Mouse (Mus musculus) mouse trophoblast stem cell (cell line): ENCODE measurements at regions not wholly inside any gene's neighbourhood (a gene's known extent, or its start where the extent isn't known, plus 50 kb on each side); places are given as distances from the start of the nearest gene placed in this dataset.

ENCODE experiments used
- in situ Hi-C, 2 experiments: fragments of 300-500 bp; cut with MseI, MboI; formaldehyde crosslinking; loops; 2 replicates in 1 of 2; 3 replicates in 1 of 2; pipeline ENCODE4 v1.15.1; 2025

GRCm38 (mm10) chr8:10909155-10909554 lies 99.1 kb downstream of the Irs2 start:
- in situ Hi-C loops, result no loop called here

- in situ Hi-C loops, result no loop called here
These were observed 101.9 kb downstream of the Irs2 start for GRCm38 (mm10) chr8:10906353-10906752.

GRCm38 (mm10) chr8:10905761-10906160 lies 102.5 kb downstream of the Irs2 start:
- in situ Hi-C loops, result no loop called here

GRCm38 (mm10) chr8:10903957-10904356 lies 104.3 kb downstream of the Irs2 start:
- in situ Hi-C loops, result no loop called here

- in situ Hi-C loops, result no loop called here
These were observed 106.3 kb downstream of the Irs2 start for GRCm38 (mm10) chr8:10901954-10902353.

GRCm38 (mm10) chr8:10901014-10901413 lies 107.2 kb downstream of the Irs2 start:
- in situ Hi-C loops, result no loop called here

GRCm38 (mm10) chr8:10899581-10900155 lies 108.6 kb downstream of the Irs2 start:
- in situ Hi-C loops, result no loop called here

GRCm38 (mm10) chr8:10898562-10899527 lies 109.4 kb downstream of the Irs2 start:
- in situ Hi-C loops, result no loop called here

- in situ Hi-C loops, result no loop called here
These were observed 110.7 kb downstream of the Irs2 start for GRCm38 (mm10) chr8:10897573-10897972.

GRCm38 (mm10) chr8:10895178-10895577 lies 113.1 kb downstream of the Irs2 start:
- in situ Hi-C loops, result no loop called here

GRCm38 (mm10) chr8:10894306-10894705 lies 114.0 kb downstream of the Irs2 start:
- in situ Hi-C loops, result no loop called here

GRCm38 (mm10) chr8:10893709-10894108 lies 114.5 kb downstream of the Irs2 start:
- in situ Hi-C loops, result no loop called here

- in situ Hi-C loops, result no loop called here
These were observed 116.4 kb downstream of the Irs2 start for GRCm38 (mm10) chr8:10891906-10892305.

- in situ Hi-C loops, result no loop called here
These were observed 116.8 kb downstream of the Irs2 start for GRCm38 (mm10) chr8:10891440-10891839.

- in situ Hi-C loops, result no loop called here
These were observed 122.8 kb downstream of the Irs2 start for GRCm38 (mm10) chr8:10885452-10885851.

GRCm38 (mm10) chr8:10883418-10883817 lies 124.8 kb downstream of the Irs2 start:
- in situ Hi-C loops, result no loop called here

- in situ Hi-C loops, result no loop called here
These were observed 125.9 kb downstream of the Irs2 start for GRCm38 (mm10) chr8:10882381-10882780.

GRCm38 (mm10) chr8:10879883-10880282 lies 128.4 kb downstream of the Irs2 start:
- in situ Hi-C loops, result no loop called here

- in situ Hi-C loops, result no loop called here
These were observed 129.0 kb downstream of the Irs2 start for GRCm38 (mm10) chr8:10879049-10879847.

- in situ Hi-C loops, result no loop called here
These were observed 129.9 kb downstream of the Irs2 start for GRCm38 (mm10) chr8:10878371-10878770.

GRCm38 (mm10) chr8:10875170-10875569 lies 133.1 kb downstream of the Irs2 start:
- in situ Hi-C loops, result no loop called here

- in situ Hi-C loops, result no loop called here
These were observed 136.8 kb downstream of the Irs2 start for GRCm38 (mm10) chr8:10871451-10871850.
